Mouse (Mus musculus) kidney, adult 2 months (tissue): ENCODE data around the gene Ttll7. TPM values are rescaled to one million over a fixed set of nuclear protein-coding genes. Genes with fewer than 3 reads are reported as not detected.

ENCODE experiments used
- DNase-seq: peaks from one replicate; pipeline ENCODE4 v3.0.0; 2021
- H3K27ac ChIP-seq: fragments of 200-500 bp; 2 replicates; pipeline ENCODE4 v1.5.1; 2012; ENCODE audit warnings: low read depth, low read length, control low read depth, inconsistent platforms; ENCODE audit not compliant: insufficient read depth
- H3K27me3 ChIP-seq: fragments of 200-500 bp; replicated peaks from 2 replicates; pipeline ENCODE4 v1.6.1; 2012; ENCODE audit warnings: mild to moderate bottlenecking, moderate library complexity, low read length, inconsistent platforms; ENCODE audit not compliant: control insufficient read depth, insufficient read depth
- H3K36me3 ChIP-seq: fragments of 200-500 bp; 2 replicates; pipeline ENCODE4 v1.6.1; 2012; ENCODE audit warnings: mild to moderate bottlenecking, moderate library complexity, low read length, inconsistent platforms; ENCODE audit not compliant: control insufficient read depth, insufficient read depth
- H3K4me1 ChIP-seq: fragments of 200-500 bp; 2 replicates; pipeline ENCODE4 v1.6.1; 2011; ENCODE audit warnings: low read length; ENCODE audit not compliant: control insufficient read depth, insufficient read depth
- H3K4me3 ChIP-seq: fragments of 200-500 bp; 2 replicates; pipeline ENCODE4 v1.5.1; 2011; ENCODE audit warnings: mild to moderate bottlenecking, low read depth, low read length, control low read depth; ENCODE audit not compliant: insufficient read depth
- CTCF ChIP-seq: fragments of 200-500 bp; conservative IDR thresholded peaks from 2 replicates; pipeline ENCODE4 v1.5.1; 2011; ENCODE audit warnings: low read depth, mild to moderate bottlenecking, control low read depth, low read length, moderate library complexity, mixed read lengths; ENCODE audit not compliant: insufficient read depth, insufficient read length
- POLR2A ChIP-seq: fragments of 200-500 bp; IDR thresholded peaks from one replicate; pipeline ENCODE4 v1.6.1; 2011; ENCODE audit warnings: low read depth, low read length, control low read depth
- WGBS: fragments of 180-500 bp; shearing (Covaris S2); methylation state at CpG from one replicate; pipeline ENCODE4 v1.1.7; 2018; 5-methylcytosine and 5-hydroxymethylcytosine counted together
- polyA plus RNA-seq: library from polyadenylated mRNA; depleted of rRNA; stranded (reverse); fragments of >200 nt; gene quantifications from 2 replicates; pipeline ENCODE4 v1.2.3, GENCODE M21; 2012

Gene Ttll7
- polyA plus RNA-seq, 1 experiment = 0.84 TPM

DNA sequence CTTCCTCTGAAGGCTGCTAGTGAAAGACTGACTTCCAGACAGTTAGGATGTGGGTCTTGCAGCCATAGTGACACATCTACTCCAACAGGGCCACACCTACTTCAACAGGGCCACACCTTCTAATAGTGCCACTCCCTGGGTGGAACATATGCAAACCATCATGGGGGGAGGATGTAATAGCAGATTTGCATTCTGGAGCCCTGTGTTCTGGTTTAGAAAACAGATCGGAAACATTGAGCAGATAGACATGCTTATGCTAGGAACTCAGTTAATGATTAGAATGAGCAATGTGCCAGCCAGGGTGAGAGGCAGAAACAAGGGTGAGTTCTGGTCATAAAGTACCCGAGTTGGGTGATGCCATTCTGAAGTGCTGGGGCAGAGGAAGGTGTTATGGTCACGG is 19.8 kb downstream of the Ttll7 start:
- Histone ChIP-seq H3K36me3 (no peaks in the 10 kb centered on the region), H3K4me1 (no peaks in the 10 kb centered on the region), H3K27me3 (no peaks in the 10 kb centered on the region), H3K4me3 (no peak overlapping the region), H3K27ac (no peak overlapping the region)
- no peak for TF ChIP-seq POLR2A
- no peak for TF ChIP-seq CTCF
- 61% methylated on average over 3 of the region's 3 CpGs for WGBS
- no peak for DNase-seq

DNA sequence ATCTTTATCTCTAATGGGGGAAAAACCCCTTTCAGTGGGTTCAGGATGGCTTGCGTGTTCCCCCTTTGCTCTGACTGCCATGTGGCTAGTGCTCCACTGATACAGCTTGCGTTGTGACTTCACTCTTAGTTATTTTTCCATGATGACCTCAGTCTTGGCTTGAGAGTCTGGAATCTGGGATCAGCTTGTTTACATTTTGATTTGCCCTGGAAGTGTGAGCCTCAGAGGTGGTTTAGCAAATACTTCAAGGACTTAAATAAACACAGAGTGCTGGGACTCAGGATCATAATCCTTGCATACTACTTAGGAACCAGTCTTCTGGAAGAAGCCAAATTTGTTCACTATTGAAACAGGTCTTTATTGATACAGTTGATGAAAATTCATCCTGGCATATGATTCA is 23.8 kb downstream of the Ttll7 start:
- no peaks in the 10 kb centered on the region for H3K36me3 ChIP-seq
- H3K4me1 ChIP-seq = no peaks in the 10 kb centered on the region
- no peak overlapping the region for H3K4me3 ChIP-seq
- H3K27ac ChIP-seq = no peak overlapping the region
- 63% methylated on average over 2 of the region's 2 CpGs for whole genome bisulfite sequencing
- TF ChIP-seq CTCF = no peak
- TF ChIP-seq POLR2A = no peak
- H3K27me3 ChIP-seq = no peaks in the 10 kb centered on the region
- no peak for DNase-seq

DNA sequence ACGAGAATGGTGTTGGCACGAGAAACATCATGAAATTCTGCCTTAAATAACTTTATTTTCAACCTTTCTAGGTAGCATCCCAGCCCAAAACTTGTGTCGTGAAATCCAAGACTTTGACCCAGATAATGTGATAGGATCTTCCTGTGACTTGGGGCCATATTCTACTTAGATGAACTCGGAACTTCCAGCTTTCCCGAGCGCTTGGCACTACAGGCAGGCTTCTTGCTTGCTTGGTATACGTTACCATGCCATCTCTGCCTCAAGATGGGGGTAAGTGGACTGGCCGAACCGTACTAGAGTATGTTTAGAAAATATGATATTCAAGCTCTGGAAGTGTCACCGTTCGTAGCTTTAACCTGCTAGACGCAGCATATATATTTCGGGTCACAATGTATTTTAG is 41.8 kb downstream of the Ttll7 start:
- Histone ChIP-seq H3K4me1 (no peaks in the 10 kb centered on the region), H3K4me3 (no peak overlapping the region), H3K36me3 (no peaks in the 10 kb centered on the region), H3K27ac (no peak overlapping the region), H3K27me3 (no peaks in the 10 kb centered on the region)
- TF ChIP-seq POLR2A = no peak
- 87% methylated on average over 13 of the region's 13 CpGs for WGBS
- no peak for DNase-seq

DNA sequence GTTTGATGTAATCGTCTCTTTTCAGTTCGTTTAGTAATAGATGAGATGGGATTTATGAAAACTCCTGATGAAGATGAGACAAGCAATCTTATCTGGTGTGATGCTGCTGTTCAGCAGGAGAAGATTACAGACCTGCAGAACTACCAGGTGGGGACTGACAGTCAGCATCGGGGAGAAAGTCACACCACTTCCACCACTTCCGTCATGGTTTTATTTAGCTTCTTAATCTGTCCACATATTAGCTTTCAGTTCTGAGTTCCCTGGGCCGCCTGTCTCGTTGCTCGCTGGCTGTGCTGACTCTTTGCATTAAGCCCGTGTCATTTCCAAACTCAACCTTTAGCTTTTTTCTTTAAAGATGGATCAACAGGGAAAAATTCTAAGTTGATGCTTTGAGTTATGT is 44.4 kb downstream of the Ttll7 start:
- no peak for TF ChIP-seq POLR2A
- TF ChIP-seq CTCF = no peak
- Histone ChIP-seq H3K27ac (no peak overlapping the region), H3K27me3 (no peaks in the 10 kb centered on the region), H3K4me3 (no peak overlapping the region), H3K4me1 (no peaks in the 10 kb centered on the region), H3K36me3 (no peaks in the 10 kb centered on the region)
- no peak for DNase-seq
- 83% methylated on average over 8 of the region's 8 CpGs for WGBS

DNA sequence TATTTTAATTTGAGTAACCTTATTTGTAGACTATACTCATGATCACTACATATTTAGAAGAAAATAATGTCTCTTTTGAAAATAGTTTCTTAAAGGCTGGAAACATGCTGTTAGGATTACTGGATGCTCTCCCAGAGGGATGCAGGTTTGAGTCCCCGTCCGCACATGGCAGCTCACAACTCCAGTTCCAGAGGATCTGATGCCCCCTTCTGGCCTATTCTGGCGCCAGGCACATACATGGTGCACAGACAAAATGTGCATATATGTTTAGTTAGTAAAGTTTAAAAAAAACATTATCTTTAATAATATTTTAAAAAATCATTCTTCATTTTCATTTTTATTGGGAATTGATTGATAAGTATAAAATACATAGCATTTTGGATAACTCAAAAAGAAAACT is 47.9 kb downstream of the Ttll7 start:
- Histone ChIP-seq H3K27me3 (no peaks in the 10 kb centered on the region), H3K4me1 (no peaks in the 10 kb centered on the region), H3K27ac (no peak overlapping the region), H3K36me3 (no peaks in the 10 kb centered on the region), H3K4me3 (no peak overlapping the region)
- WGBS = 88% methylated on average over 3 of the region's 3 CpGs
- no peak for DNase-seq
- TF ChIP-seq CTCF (peak; percentile 30; the same call in 1 of the 2 replicates), POLR2A (no peak)

DNA sequence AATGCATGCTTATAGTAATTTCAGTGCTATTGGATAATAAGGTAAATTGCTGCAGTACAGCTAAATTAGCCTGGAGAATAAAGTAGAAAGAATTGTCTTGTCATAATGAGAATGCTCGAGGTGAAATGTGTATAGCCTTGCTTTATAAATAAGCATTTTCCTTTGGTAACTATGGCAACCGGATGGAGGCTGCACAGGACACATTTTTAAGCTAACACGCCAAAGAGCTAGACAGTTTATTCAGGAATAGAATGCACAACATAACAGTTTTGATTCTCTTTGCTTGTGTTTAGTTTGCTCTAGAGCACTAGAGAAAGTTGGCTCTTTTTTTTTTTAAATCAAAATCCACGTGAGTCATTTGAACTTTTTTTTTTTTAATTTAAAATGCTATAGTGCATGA is 49.6 kb downstream of the Ttll7 start:
- Histone ChIP-seq H3K4me3 (no peak overlapping the region), H3K36me3 (no peaks in the 10 kb centered on the region), H3K4me1 (no peaks in the 10 kb centered on the region), H3K27ac (no peak overlapping the region), H3K27me3 (no peaks in the 10 kb centered on the region)
- TF ChIP-seq POLR2A (no peak), CTCF (no peak)
- no peak for DNase-seq
- 67% methylated on average over 4 of the region's 4 CpGs for WGBS

DNA sequence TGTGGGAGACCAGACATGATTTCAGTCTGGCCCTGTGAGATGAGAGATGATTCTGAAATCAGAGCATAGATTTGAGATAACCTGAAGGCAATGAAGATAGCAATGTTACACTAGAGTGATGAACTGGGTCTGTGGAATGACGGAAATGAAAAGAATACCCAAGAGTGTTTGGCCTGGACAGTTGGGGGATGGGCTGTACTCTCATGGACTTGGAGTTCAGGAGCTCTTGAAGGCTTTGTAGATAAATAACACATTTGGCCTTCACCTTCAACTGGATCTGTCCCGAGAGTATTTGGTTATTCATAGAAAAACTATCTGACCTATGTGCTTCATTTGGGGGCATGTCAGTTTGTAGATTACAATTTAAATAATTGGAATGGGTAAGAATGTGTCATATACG is 53.4 kb downstream of the Ttll7 start:
- no peak for TF ChIP-seq CTCF
- no peak for TF ChIP-seq POLR2A
- no peak for DNase-seq
- no peaks in the 10 kb centered on the region for H3K27me3 ChIP-seq
- 75% methylated on average over 3 of the region's 3 CpGs for WGBS
- no peaks in the 10 kb centered on the region for H3K36me3 ChIP-seq
- no peak overlapping the region for H3K4me3 ChIP-seq
- H3K27ac ChIP-seq = no peak overlapping the region
- H3K4me1 ChIP-seq = no peaks in the 10 kb centered on the region

DNA sequence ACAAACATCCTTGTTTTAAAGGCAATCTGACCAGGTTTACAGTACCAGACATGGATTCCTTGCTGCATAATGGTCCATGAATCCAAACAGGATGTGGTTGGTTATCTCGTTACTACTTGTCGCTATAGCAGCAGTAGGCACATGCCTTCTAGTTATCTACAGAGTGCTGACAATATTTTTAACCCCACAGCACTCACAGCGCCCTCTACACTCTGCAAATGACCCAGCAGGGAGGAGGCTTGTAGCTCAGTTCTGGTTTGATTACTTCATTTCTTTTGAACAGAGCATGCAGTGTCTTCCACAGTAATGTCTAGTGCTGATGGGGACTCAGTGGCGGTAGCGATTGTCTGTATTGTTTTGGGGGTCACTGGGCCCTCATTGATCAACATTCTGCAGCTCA is 56.8 kb downstream of the Ttll7 start:
- Histone ChIP-seq H3K4me1 (no peaks in the 10 kb centered on the region), H3K27me3 (no peaks in the 10 kb centered on the region), H3K36me3 (no peaks in the 10 kb centered on the region), H3K4me3 (no peak overlapping the region), H3K27ac (no peak overlapping the region)
- no peak for DNase-seq
- TF ChIP-seq POLR2A (no peak), CTCF (no peak)
- WGBS = 84% methylated on average over 5 of the region's 5 CpGs
